Mouse (Mus musculus) neural tube, embryonic 15.5 days (tissue): ENCODE measurements at regions not wholly inside any gene's neighbourhood (a gene's known extent, or its start where the extent isn't known, plus 50 kb on each side); places are given as distances from the start of the nearest gene placed in this dataset.

ENCODE experiments used
- ATAC-seq: fragments of 200-750 bp; cut with Nextera tagmentation; 2 replicates; pipeline ENCODE4 v1.8.0; 2017; ENCODE audit warnings: mild to moderate bottlenecking, moderate TSS enrichment, moderate library complexity; ENCODE audit not compliant: low FRiP score
- H3K27ac ChIP-seq: fragments of 300-500 bp; sonication (generic); replicated peaks from 2 replicates; pipeline ENCODE4 v1.5.1; 2015; ENCODE audit warnings: mild to moderate bottlenecking, inconsistent platforms
- H3K27me3 ChIP-seq: fragments of 300-500 bp; sonication (generic); replicated peaks from 2 replicates; pipeline ENCODE4 v1.6.1; 2015; ENCODE audit warnings: inconsistent platforms
- H3K36me3 ChIP-seq: fragments of 300-500 bp; sonication (generic); 2 replicates; pipeline ENCODE4 v1.6.1; 2015; ENCODE audit warnings: inconsistent platforms
- H3K4me1 ChIP-seq: fragments of 300-500 bp; sonication (generic); 2 replicates; pipeline ENCODE4 v1.6.1; 2015; ENCODE audit warnings: inconsistent platforms
- H3K4me2 ChIP-seq: fragments of 300-500 bp; sonication (generic); 2 replicates; pipeline ENCODE4 v1.6.1; 2015; ENCODE audit warnings: inconsistent platforms, mild to moderate bottlenecking, moderate library complexity
- H3K4me3 ChIP-seq: fragments of 300-500 bp; sonication (generic); replicated peaks from 2 replicates; pipeline ENCODE4 v1.5.1; 2015; ENCODE audit warnings: mild to moderate bottlenecking, inconsistent platforms
- H3K9ac ChIP-seq: fragments of 300-500 bp; sonication (generic); replicated peaks from 2 replicates; pipeline ENCODE4 v1.6.1; 2015; ENCODE audit warnings: mild to moderate bottlenecking, inconsistent platforms
- H3K9me3 ChIP-seq: fragments of 300-500 bp; sonication (generic); replicated peaks from 2 replicates; pipeline ENCODE4 v1.6.1; 2016; ENCODE audit warnings: inconsistent platforms
- WGBS: fragments of 180-500 bp; shearing (Covaris S2); methylation state at CpG from one replicate; pipeline ENCODE4 v1.1.7; 2015; ENCODE audit warnings: mixed read lengths; 5-methylcytosine and 5-hydroxymethylcytosine counted together

- Histone ChIP-seq H3K4me2 (no peak overlapping the region), H3K9ac (no peak overlapping the region), H3K4me3 (no peak overlapping the region), H3K4me1 (no peaks in the 10 kb centered on the region), H3K27me3 (no peaks in the 10 kb centered on the region), H3K9me3 (no peaks in the 10 kb centered on the region), H3K36me3 (no peaks in the 10 kb centered on the region), H3K27ac (no peak overlapping the region)
- no peak for ATAC-seq
- 63% methylated on average over 4 of the region's 4 CpGs for WGBS
Measured at GRCm38 (mm10) chr4:31744431-31744830, 219.5 kb upstream of the Map3k7 start.

GRCm38 (mm10) chr4:31753677-31754312 lies 210.1 kb upstream of the Map3k7 start:
- H3K36me3 ChIP-seq = no peaks in the 10 kb centered on the region
- H3K4me3 ChIP-seq = no peak overlapping the region
- no peak overlapping the region for H3K27ac ChIP-seq
- H3K27me3 ChIP-seq = no peaks in the 10 kb centered on the region
- no peaks in the 10 kb centered on the region for H3K4me1 ChIP-seq
- H3K4me2 ChIP-seq = no peak overlapping the region
- H3K9me3 ChIP-seq = no peaks in the 10 kb centered on the region
- no peak overlapping the region for H3K9ac ChIP-seq
- no peak; the same call in 1 of the 2 replicates for ATAC-seq
- WGBS = 86% methylated on average over 5 of the region's 5 CpGs

GRCm38 (mm10) chr4:31757126-31757525 lies 206.8 kb upstream of the Map3k7 start:
- Histone ChIP-seq H3K9ac (no peak overlapping the region), H3K4me1 (no peaks in the 10 kb centered on the region), H3K27me3 (no peaks in the 10 kb centered on the region), H3K4me3 (no peak overlapping the region), H3K36me3 (no peaks in the 10 kb centered on the region), H3K4me2 (no peak overlapping the region), H3K27ac (no peak overlapping the region), H3K9me3 (no peaks in the 10 kb centered on the region)
- no peak for ATAC-seq
- 64% methylated on average over 1 of the region's 1 CpGs for WGBS

- H3K9ac ChIP-seq = no peak overlapping the region
- no peaks in the 10 kb centered on the region for H3K9me3 ChIP-seq
- WGBS = 42% methylated on average over 4 of the region's 4 CpGs
- H3K36me3 ChIP-seq = no peaks in the 10 kb centered on the region
- ATAC-seq = no peak
- H3K27ac ChIP-seq = no peak overlapping the region
- no peak overlapping the region for H3K4me3 ChIP-seq
- no peaks in the 10 kb centered on the region for H3K4me1 ChIP-seq
- no peak overlapping the region for H3K4me2 ChIP-seq
- H3K27me3 ChIP-seq = no peaks in the 10 kb centered on the region
Measured at GRCm38 (mm10) chr4:31760116-31760515, 203.8 kb upstream of the Map3k7 start.

GRCm38 (mm10) chr4:31762199-31762598 lies 201.7 kb upstream of the Map3k7 start:
- Histone ChIP-seq H3K4me2 (no peak overlapping the region), H3K4me1 (no peaks in the 10 kb centered on the region), H3K9ac (no peak overlapping the region), H3K36me3 (no peaks in the 10 kb centered on the region), H3K27me3 (no peaks in the 10 kb centered on the region), H3K4me3 (no peak overlapping the region), H3K9me3 (no peaks in the 10 kb centered on the region), H3K27ac (no peak overlapping the region)
- 89% methylated on average over 7 of the region's 7 CpGs for WGBS
- ATAC-seq = no peak

- Histone ChIP-seq H3K27me3 (no peaks in the 10 kb centered on the region), H3K36me3 (no peaks in the 10 kb centered on the region), H3K9ac (no peak overlapping the region), H3K27ac (no peak overlapping the region), H3K9me3 (no peaks in the 10 kb centered on the region), H3K4me1 (no peaks in the 10 kb centered on the region), H3K4me3 (no peak overlapping the region), H3K4me2 (no peak overlapping the region)
- 88% methylated on average over 6 of the region's 6 CpGs for WGBS
- ATAC-seq = no peak
Measured at GRCm38 (mm10) chr4:31768026-31768626, 195.8 kb upstream of the Map3k7 start.

GRCm38 (mm10) chr4:31769325-31769724 lies 194.6 kb upstream of the Map3k7 start:
- WGBS = 91% methylated on average over 4 of the region's 4 CpGs
- Histone ChIP-seq H3K27ac (no peak overlapping the region), H3K9me3 (no peaks in the 10 kb centered on the region), H3K4me1 (no peaks in the 10 kb centered on the region), H3K4me2 (no peak overlapping the region), H3K27me3 (no peaks in the 10 kb centered on the region), H3K36me3 (no peaks in the 10 kb centered on the region), H3K9ac (no peak overlapping the region), H3K4me3 (no peak overlapping the region)
- no peak for ATAC-seq

GRCm38 (mm10) chr4:31786284-31786683 lies 177.6 kb upstream of the Map3k7 start:
- H3K4me3 ChIP-seq = no peak overlapping the region
- H3K4me2 ChIP-seq = no peak overlapping the region
- H3K4me1 ChIP-seq = no peaks in the 10 kb centered on the region
- WGBS = 74% methylated on average over 1 of the region's 1 CpGs
- H3K27ac ChIP-seq = no peak overlapping the region
- no peaks in the 10 kb centered on the region for H3K36me3 ChIP-seq
- H3K9me3 ChIP-seq = 0 out of 2 replicates have a peak, but pooled peaks cover 2% of the 10 kb centered on the region
- no peak overlapping the region for H3K9ac ChIP-seq
- ATAC-seq = no peak
- H3K27me3 ChIP-seq = no peaks in the 10 kb centered on the region

GRCm38 (mm10) chr4:31817574-31818240 lies 146.2 kb upstream of the Map3k7 start:
- no peak for ATAC-seq
- Histone ChIP-seq H3K27ac (no peak overlapping the region), H3K4me1 (no peaks in the 10 kb centered on the region), H3K4me2 (no peak overlapping the region), H3K4me3 (no peak overlapping the region), H3K36me3 (no peaks in the 10 kb centered on the region), H3K9ac (no peak overlapping the region), H3K27me3 (no peaks in the 10 kb centered on the region), H3K9me3 (0 out of 2 replicates have a peak, but pooled peaks cover 4% of the 10 kb centered on the region)
- WGBS = 95% methylated on average over 3 of the region's 3 CpGs

- WGBS = 71% methylated on average over 18 of the region's 18 CpGs
- Histone ChIP-seq H3K9me3 (no peaks in the 10 kb centered on the region), H3K36me3 (no peaks in the 10 kb centered on the region), H3K9ac (no peak overlapping the region), H3K27me3 (no peaks in the 10 kb centered on the region), H3K4me2 (no peak overlapping the region), H3K27ac (no peak overlapping the region), H3K4me3 (no peak overlapping the region), H3K4me1 (peaks cover 5% of the 10 kb centered on the region; the same call in 1 of the 2 replicates)
- ATAC-seq = no peak
Measured at GRCm38 (mm10) chr4:31819521-31820259, 144.2 kb upstream of the Map3k7 start.

GRCm38 (mm10) chr4:31823574-31824348 lies 140.1 kb upstream of the Map3k7 start:
- WGBS = 54% methylated on average over 19 of the region's 19 CpGs
- Histone ChIP-seq H3K4me3 (0 out of 2 replicates have a peak overlapping the region, but pooled peaks have one; percentile 3), H3K4me2 (peak overlapping the region; percentile 39), H3K27me3 (no peaks in the 10 kb centered on the region), H3K27ac (no peak overlapping the region), H3K36me3 (no peaks in the 10 kb centered on the region), H3K4me1 (peaks cover 5% of the 10 kb centered on the region; the same call in 1 of the 2 replicates), H3K9me3 (no peaks in the 10 kb centered on the region), H3K9ac (no peak overlapping the region)
- peak; percentile 23; the same call in 1 of the 2 replicates for ATAC-seq
